Mouse (Mus musculus): ENCODE data around the gene Scgb3a1.

Gene Scgb3a1

GRCm38 (mm10) chr11:49663310-49663709 is at the start of gene Scgb3a1:
Gene Scgb3a1, plus strand, starts transcription at chr11:49663610.
- no peak for DNase-seq

DNA sequence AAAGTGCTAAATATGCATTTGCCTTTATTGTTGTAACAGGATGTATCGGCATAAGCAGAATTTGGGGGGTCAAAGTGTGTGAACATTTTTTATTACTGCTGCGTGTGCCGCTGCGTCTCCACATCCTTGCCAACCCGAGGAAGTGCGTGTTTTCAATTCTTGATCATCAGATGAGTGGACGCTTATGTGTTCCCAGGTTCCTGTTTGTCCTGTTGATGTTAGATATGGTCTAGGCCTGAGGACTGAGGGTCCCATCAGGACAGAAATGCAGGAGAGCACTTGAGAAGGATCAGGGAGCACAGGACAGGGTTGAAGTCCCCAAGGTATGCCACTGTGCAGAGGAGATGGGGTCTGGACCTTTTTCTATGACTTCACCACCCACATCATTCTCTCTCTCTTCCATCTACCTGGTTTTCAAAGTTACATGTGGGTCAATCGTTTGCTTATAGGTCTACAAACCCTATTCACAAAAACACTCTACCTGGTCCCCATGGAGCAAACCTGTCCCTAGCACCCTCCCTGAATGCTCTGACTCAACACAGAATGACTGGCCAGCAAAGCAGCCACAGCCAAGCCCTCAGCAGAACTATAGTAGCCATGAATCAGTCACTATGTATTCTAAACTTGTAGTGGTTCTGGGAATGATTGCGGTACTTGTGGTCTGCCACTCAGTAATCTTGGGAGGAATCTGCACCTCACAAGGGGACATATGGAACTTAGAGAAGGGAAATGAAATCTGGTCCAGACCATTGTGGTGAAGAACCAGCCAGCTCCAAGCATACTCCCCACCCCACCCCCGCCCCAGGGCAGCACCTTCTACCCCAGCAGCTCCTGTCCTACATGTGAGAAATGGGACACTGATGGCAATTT is 47.3 kb upstream of the Scgb3a1 start:
- DNase-seq, result no peak

DNA sequence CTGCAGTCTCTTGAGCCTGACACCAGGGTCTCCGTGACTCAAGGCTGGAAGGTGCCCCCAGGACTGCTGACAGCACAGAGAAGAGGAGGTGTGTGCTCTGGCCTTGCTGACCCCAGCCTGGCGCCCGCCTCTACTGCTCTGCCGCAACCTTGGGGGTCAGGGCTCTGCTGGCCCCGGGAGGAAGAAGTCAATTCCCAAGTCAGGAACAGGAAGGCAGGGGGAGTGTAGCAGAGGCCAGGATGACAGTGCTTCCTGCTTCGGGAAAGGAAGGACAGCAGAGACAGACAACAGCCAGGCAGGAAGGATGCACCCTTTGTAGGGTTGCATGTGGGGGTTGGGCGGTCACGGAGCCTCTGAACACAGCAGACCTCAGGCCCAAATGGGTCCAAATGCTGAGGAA is 44.9 kb upstream of the Scgb3a1 start:
- no peak for DNase-seq

GRCm38 (mm10) chr11:49621953-49622352 is 41.5 kb upstream of the Scgb3a1 start:
- no peak for DNase-seq

GRCm38 (mm10) chr11:49624156-49624555 is 39.3 kb upstream of the Scgb3a1 start:
- no peak for DNase-seq

DNA sequence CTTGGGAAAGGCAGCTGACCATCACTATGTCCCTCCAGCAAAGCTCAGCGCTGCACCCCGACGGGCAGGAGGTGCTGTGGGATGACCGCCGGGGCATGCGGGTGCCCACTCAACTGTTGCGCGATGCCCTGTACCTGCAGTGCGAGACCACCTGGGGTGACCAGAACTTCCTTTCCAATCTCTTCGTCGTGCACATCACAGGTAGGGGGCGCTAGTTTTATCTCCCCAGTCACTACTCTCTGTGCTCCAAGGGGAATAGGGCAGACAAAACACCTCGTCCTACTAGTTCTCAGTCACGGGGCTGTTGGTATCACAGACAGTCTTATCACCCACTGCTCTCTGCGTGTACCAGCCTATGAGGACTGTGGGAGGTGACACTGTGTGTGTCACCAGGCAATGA is 37.5 kb upstream of the Scgb3a1 start:
- no peak for DNase-seq

DNA sequence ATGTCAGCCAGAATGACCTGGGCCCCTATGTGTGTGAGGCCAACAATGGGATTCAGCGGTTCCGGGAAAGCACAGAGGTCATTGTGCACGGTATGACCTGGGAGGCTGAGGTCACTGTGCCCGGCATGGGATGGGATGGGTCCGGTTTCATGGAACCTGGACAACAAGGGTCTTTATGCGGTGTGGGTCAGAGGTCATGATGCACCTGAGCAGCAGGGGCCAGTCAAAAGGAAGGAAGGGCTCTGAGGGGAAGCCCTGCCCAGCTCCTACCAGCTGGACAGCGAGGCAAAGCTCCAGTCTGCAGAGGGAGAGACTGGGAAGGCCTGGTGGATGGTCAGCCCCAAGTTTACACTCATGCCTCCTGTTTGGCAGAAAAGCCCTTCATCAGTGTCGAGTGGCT is 36.7 kb upstream of the Scgb3a1 start:
- no peak for DNase-seq

GRCm38 (mm10) chr11:49631154-49631553 is 32.3 kb upstream of the Scgb3a1 start:
- no peak for DNase-seq

DNA sequence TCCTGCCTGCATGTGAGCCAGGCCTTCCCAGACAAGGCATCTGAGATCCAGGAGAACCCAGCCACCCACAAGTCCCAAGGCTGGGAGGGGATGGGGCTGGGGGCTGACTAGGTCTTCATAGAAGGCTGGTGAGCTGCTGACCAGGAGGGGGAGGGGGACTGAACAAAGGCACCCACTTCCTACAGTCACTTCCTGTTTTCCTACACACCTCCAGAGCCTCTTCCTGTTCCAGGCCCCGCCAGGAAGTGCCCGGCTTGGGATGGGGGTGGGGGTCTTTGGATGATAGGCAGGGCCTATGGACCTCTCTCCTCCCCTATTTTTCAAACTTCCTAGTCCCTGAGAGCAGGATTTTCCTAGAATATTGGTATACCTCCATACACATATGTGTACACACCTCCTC is 31.2 kb upstream of the Scgb3a1 start:
- DNase-seq, result no peak

- DNase-seq, result no peak
These were observed 29.3 kb upstream of the Scgb3a1 start for GRCm38 (mm10) chr11:49634101-49634500.

GRCm38 (mm10) chr11:49635671-49636070 is 27.7 kb upstream of the Scgb3a1 start:
- DNase-seq, result no peak

DNA sequence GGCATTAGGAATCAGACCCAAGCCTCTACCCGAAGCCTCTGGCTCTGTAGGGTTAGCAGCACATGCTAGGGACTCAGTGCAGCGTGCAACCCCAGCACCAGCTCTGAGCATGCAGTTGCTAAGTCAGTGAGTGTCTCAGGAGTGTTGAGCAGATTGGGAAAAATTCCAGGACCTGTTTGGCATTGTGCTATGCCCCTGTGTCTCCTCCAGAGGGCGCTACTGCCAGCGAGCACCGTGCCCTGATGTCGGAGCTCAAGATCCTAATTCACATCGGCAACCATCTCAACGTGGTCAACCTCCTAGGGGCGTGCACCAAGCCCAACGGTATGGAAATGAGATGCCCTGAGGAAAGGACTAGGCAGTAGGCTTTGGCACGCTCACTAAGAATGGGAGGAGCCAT is 27.0 kb upstream of the Scgb3a1 start:
- no peak for DNase-seq

DNA sequence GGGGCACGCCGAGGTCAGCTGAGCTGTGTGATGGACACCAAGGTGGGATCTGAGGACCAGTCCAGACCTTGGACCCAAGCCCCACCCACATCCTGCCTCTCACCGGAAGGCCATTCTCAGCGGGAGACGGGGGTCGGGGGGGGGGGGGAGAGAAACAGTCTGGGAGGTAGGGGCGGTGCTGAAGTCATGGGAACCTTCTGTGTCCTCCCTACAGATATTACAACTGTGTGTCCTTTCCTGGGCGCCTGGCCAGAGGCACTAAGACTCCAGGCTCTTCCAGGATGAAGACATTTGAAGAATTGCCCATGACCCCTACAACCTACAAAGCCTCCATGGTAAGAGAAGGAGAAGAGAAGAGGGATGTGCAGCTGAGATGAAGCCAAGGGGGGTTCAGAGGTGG is 17.7 kb upstream of the Scgb3a1 start:
- no peak for DNase-seq

GRCm38 (mm10) chr11:49650113-49650993 is 13.1 kb upstream of the Scgb3a1 start:
- peak; percentile 81 for DNase-seq

GRCm38 (mm10) chr11:49650994-49651761 is 12.2 kb upstream of the Scgb3a1 start:
- no peak for DNase-seq

- DNase-seq, result no peak
These were observed 11.6 kb upstream of the Scgb3a1 start for GRCm38 (mm10) chr11:49651762-49652322.

DNA sequence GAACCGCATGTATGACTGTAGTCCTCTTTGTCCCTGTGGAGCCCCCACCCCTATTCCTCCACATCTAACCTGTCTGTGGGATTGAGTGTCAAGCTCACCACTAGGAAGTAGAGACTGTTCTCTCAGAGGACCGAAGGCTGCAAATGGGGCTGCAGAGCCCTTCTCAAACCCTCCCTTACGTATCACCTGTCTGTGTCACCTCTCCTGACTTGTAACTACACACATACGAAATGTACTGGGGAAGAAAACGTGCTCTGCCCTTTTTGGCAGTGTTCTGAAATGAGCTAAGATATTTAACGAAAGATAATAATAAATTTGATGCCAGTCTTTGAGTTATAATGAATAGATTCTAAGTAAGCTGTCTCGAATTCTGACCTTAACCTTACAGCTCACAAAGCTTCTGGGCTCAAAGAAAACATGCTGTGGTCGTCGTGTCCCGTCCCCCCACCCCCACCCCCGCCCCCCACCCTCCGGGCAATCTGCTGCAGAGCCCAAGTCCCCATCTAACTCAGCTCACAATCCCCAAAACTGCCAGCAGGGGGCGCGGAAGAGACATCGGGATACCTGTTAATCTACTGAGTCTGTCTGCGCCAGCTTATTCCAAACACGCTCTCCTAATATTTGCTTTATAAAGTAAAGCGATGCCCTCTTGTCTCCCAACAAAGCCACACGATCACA is 10.9 kb upstream of the Scgb3a1 start:
- peak; percentile 67 for DNase-seq

GRCm38 (mm10) chr11:49653079-49653408 is 10.4 kb upstream of the Scgb3a1 start:
- DNase-seq, result no peak

GRCm38 (mm10) chr11:49654651-49655050 is 8.8 kb upstream of the Scgb3a1 start:
- DNase-seq, result no peak

DNA sequence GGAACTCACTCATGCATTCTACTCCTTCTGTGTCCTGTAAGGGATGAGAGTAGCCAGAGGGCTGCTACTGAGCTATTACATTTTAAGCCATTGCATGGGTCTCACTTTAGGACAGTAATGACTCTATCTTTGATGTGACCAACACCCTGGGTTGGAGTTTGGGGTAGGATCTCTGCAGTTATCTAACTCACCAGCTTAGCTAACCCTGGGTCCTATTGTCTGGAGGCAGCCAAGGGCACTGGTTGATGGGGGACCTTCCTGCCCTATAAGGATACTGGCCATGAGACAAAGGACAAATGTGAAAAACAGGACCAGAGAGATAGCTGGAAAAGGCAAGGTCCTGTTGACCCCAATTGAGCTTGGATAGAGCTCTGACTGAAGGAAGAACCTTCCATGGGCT is 7.9 kb upstream of the Scgb3a1 start:
- DNase-seq, result no peak

DNA sequence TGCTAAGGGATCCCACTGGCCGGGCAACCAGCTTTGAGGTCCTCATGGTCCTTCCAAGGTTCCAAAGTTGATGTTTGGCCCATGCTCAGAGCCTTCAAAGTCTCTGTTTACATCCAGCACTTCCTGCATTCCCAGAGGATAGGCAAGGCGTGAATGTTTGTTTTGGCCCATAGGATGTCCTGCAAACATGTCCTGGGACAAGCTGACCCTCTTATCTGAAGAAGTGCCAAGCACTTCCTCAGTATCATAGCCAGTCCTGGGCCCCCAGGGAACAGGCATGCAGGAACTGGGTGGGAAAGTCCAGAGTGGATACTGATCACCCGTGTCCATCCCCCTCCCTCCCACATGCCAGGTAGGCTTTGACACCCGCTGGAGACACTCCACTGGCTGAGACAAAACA is 5.3 kb upstream of the Scgb3a1 start:
- DNase-seq, result no peak

DNA sequence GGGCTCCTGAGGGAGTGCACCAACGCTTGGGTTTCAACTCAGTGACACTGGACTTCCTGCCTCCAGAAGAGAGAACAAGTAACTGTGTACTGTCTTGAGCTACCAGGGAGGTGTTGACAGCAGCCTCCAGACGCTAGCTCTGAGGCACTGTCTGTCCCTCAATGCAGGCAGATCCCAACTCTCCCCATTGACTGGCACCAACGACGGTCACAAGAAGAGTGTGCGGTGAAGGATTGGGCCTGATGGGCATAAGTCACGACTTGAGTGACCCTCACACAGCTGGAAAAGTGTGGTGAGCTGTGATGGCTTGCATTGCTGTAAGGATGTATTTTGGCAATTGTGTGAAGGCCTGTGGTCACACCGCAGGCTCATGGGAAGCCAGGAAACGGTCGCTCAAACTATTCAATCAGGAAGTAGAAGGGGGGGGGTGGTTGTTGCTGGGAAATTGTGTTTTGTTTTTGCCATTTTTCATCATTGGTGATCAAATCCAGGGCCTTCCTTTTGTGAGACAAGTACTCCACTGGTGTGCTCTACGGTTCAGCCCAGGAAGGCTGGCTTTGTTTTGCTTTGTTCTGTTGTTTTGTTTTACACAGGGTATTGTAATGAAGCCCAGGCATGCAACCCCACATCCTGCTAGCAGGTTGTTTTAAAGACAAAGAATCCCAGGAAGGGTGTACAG is 4.5 kb upstream of the Scgb3a1 start:
- no peak for DNase-seq
